Mouse (Mus musculus): Measurements from ENCODE around the gene Dnm3. TPM values are rescaled to one million over a fixed set of nuclear protein-coding genes. Genes with fewer than 3 reads are reported as not detected.

Dnm3 gene
- polyA plus RNA-seq, 1 experiment = 45.3 TPM

GRCm38 (mm10) chr1:162242980-162243650 lies 234.7 kb downstream of the Dnm3 start:
- TF ChIP-seq POLR2A (IDR thresholded peaks at IDR 0.05; ENCODE audit: borderline replicate concordance, extremely low read depth, insufficient read depth, insufficient read length, poor library complexity, severe bottlenecking) (no peak), CTCF (IDR thresholded peaks at IDR 0.05; ENCODE audit: borderline replicate concordance, extremely low read depth, insufficient read depth, insufficient read length) (no peak)
- DNase-seq (ENCODE audit: low read depth) = no peak

GRCm38 (mm10) chr1:162240720-162241119 lies 237.1 kb downstream of the Dnm3 start:
- DNase-seq (ENCODE audit: low read depth) = no peak
- TF ChIP-seq CTCF (IDR thresholded peaks at IDR 0.05; ENCODE audit: borderline replicate concordance, extremely low read depth, insufficient read depth, insufficient read length) = no peak
- TF ChIP-seq POLR2A (IDR thresholded peaks at IDR 0.05; ENCODE audit: borderline replicate concordance, extremely low read depth, insufficient read depth, insufficient read length, poor library complexity, severe bottlenecking) = no peak

GRCm38 (mm10) chr1:162238646-162239045 lies 239.2 kb downstream of the Dnm3 start:
- no peak for DNase-seq (ENCODE audit: low read depth)
- TF ChIP-seq POLR2A (IDR thresholded peaks at IDR 0.05; ENCODE audit: borderline replicate concordance, extremely low read depth, insufficient read depth, insufficient read length, poor library complexity, severe bottlenecking) = no peak
- TF ChIP-seq CTCF (IDR thresholded peaks at IDR 0.05; ENCODE audit: borderline replicate concordance, extremely low read depth, insufficient read depth, insufficient read length) = no peak

- DNase-seq (ENCODE audit: low read depth) = no peak
- TF ChIP-seq POLR2A (IDR thresholded peaks at IDR 0.05; ENCODE audit: borderline replicate concordance, extremely low read depth, insufficient read depth, insufficient read length, poor library complexity, severe bottlenecking) = no peak
- no peak for TF ChIP-seq CTCF (IDR thresholded peaks at IDR 0.05; ENCODE audit: borderline replicate concordance, extremely low read depth, insufficient read depth, insufficient read length)
Measured at GRCm38 (mm10) chr1:162236624-162237159, 241.1 kb downstream of the Dnm3 start.

GRCm38 (mm10) chr1:162225621-162226147 lies 252.2 kb downstream of the Dnm3 start:
- DNase-seq (ENCODE audit: low read depth) = no peak
- TF ChIP-seq CTCF (IDR thresholded peaks at IDR 0.05; ENCODE audit: borderline replicate concordance, extremely low read depth, insufficient read depth, insufficient read length) (no peak), POLR2A (IDR thresholded peaks at IDR 0.05; ENCODE audit: borderline replicate concordance, extremely low read depth, insufficient read depth, insufficient read length, poor library complexity, severe bottlenecking) (no peak)

GRCm38 (mm10) chr1:162224817-162225605 lies 252.8 kb downstream of the Dnm3 start:
- TF ChIP-seq CTCF (IDR thresholded peaks at IDR 0.05; ENCODE audit: borderline replicate concordance, extremely low read depth, insufficient read depth, insufficient read length) = no peak
- TF ChIP-seq POLR2A (IDR thresholded peaks at IDR 0.05; ENCODE audit: borderline replicate concordance, extremely low read depth, insufficient read depth, insufficient read length, poor library complexity, severe bottlenecking) = no peak
- no peak for DNase-seq (ENCODE audit: low read depth)

GRCm38 (mm10) chr1:162224061-162224460 lies 253.8 kb downstream of the Dnm3 start:
- no peak for DNase-seq (ENCODE audit: low read depth)
- TF ChIP-seq POLR2A (IDR thresholded peaks at IDR 0.05; ENCODE audit: borderline replicate concordance, extremely low read depth, insufficient read depth, insufficient read length, poor library complexity, severe bottlenecking) (no peak), CTCF (IDR thresholded peaks at IDR 0.05; ENCODE audit: borderline replicate concordance, extremely low read depth, insufficient read depth, insufficient read length) (no peak)

GRCm38 (mm10) chr1:162223258-162223940 lies 254.4 kb downstream of the Dnm3 start:
- TF ChIP-seq CTCF (IDR thresholded peaks at IDR 0.05; ENCODE audit: borderline replicate concordance, extremely low read depth, insufficient read depth, insufficient read length) = no peak
- no peak for TF ChIP-seq POLR2A (IDR thresholded peaks at IDR 0.05; ENCODE audit: borderline replicate concordance, extremely low read depth, insufficient read depth, insufficient read length, poor library complexity, severe bottlenecking)
- no peak for DNase-seq (ENCODE audit: low read depth)

GRCm38 (mm10) chr1:162222353-162222752 lies 255.5 kb downstream of the Dnm3 start:
- TF ChIP-seq CTCF (IDR thresholded peaks at IDR 0.05; ENCODE audit: borderline replicate concordance, extremely low read depth, insufficient read depth, insufficient read length) (no peak), POLR2A (IDR thresholded peaks at IDR 0.05; ENCODE audit: borderline replicate concordance, extremely low read depth, insufficient read depth, insufficient read length, poor library complexity, severe bottlenecking) (no peak)

GRCm38 (mm10) chr1:162221801-162222301 lies 256.0 kb downstream of the Dnm3 start:
- no peak for DNase-seq (ENCODE audit: low read depth)
- no peak for TF ChIP-seq POLR2A (IDR thresholded peaks at IDR 0.05; ENCODE audit: borderline replicate concordance, extremely low read depth, insufficient read depth, insufficient read length, poor library complexity, severe bottlenecking)
- no peak for TF ChIP-seq CTCF (IDR thresholded peaks at IDR 0.05; ENCODE audit: borderline replicate concordance, extremely low read depth, insufficient read depth, insufficient read length)

More at GRCm38 (mm10) chr1:162222353-162222752, 255.5 kb downstream of the Dnm3 start:
- no peak for DNase-seq (ENCODE audit: low read depth)
